Mouse (Mus musculus) brain, embryonic 14.5 days (tissue): ENCODE data around the gene Smoc1. TPM values are rescaled to one million over a fixed set of nuclear protein-coding genes. Genes with fewer than 3 reads are reported as not detected.

Experiments used
- DNase-seq: peaks from one replicate; pipeline ENCODE4 v3.0.0-alpha.2; 2011; ENCODE audit warnings: low read depth
- CTCF ChIP-seq: fragments of 200-500 bp; IDR thresholded peaks from 2 replicates; pipeline ENCODE4 v1.5.1; 2012; ENCODE audit warnings: inconsistent platforms, mild to moderate bottlenecking, moderate library complexity, borderline replicate concordance; ENCODE audit not compliant: insufficient read depth, insufficient read length; ENCODE audit errors: extremely low read depth
- POLR2A ChIP-seq: fragments of 200-500 bp; IDR thresholded peaks from 2 replicates; pipeline ENCODE4 v1.6.1; 2012; ENCODE audit warnings: mild to moderate bottlenecking, inconsistent platforms, borderline replicate concordance; ENCODE audit not compliant: poor library complexity, insufficient read depth, insufficient read length, severe bottlenecking; ENCODE audit errors: extremely low read depth
- polyA plus RNA-seq: library from polyadenylated mRNA; depleted of rRNA; stranded (reverse); fragments of >200 nt; gene quantifications from 2 replicates; pipeline ENCODE4 v1.2.3, GENCODE M21; 2012; rRNA removed

The Smoc1 gene
- polyA plus RNA-seq, 1 experiment = 40.0 TPM

DNA sequence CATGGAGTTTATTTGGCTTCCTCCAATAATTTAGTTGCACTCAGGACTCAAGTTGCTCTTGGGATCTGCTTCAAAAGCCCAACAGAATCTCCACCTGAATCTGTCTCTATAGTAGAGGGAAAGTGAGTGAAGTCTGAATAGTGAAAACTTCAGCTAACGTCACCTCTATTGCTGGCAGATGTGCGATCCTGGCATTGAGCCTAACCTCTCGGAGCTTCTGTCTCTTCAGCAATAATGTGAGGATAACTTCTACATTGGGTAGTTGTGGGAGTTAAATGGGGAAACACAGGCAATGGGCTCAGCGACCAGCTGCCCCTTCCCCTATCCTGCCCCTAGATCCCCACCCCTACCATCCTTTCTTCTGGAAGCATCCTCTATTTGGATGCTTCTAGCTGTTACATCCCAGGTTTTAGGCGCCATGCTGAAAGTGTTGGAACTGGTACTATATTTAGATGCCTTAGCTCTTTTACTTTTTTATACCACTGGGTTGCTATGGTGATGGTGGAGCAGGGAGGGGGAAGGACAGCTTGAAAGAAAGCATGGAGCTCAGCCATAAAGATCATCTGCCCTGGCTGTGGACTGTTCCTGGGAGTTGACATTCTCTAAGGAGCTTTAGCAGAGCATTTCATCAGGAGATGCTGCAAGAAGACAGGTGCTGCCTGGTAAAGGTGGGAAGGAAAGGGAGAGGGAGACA is 201.3 kb downstream of the Smoc1 start:
- DNase-seq = peak; percentile 87
- TF ChIP-seq CTCF = no peak
- TF ChIP-seq POLR2A = no peak

GRCm38 (mm10) chr12:81233746-81234380 is 207.3 kb downstream of the Smoc1 start:
- no peak for TF ChIP-seq CTCF
- TF ChIP-seq POLR2A = no peak

DNA sequence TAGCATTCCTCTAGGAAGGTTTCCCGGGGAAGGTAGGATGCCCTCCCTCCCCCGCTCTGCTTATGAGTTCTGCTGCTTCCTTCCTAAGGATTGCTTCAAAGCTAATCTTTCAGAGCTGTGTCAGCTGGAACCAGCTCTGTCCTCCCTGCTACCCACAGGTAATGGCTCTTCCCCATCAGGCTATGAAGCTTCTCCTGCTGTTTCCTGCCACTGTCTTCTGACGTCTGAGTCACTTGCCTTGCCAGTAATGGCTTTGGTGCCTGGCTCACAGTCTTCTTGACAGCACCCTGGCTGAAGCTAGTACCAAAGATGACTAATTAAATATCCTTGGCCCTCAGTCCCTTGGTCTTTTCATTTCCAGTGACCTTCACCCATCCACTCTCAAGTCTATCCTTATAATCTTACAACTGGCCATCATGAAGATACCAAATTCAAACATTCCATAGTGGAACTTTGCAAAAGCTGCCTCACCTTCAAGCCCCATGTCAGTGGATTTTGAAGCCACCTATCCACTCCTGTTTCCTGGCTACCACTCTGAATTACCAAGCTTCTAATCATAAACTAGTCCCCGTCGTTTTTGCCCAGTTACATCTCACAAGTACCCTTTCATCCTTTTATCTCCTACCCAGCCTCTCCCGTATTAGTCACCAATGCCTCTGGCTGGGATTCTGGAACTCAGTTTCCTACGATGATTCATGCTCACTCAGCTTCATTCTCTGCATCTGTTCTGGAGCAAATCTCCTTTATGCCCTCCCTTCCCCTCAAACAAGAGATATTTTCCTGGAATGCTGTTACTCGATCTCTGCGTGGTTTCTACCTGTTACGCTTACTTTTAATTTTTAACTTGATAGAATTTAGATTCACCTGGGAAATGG is 209.1 kb downstream of the Smoc1 start:
- TF ChIP-seq POLR2A = no peak
- TF ChIP-seq CTCF = no peak
- no peak for DNase-seq

More at GRCm38 (mm10) chr12:81233746-81234380, 207.3 kb downstream of the Smoc1 start:
- no peak for DNase-seq

Other genes starting within 250 kb of the Smoc1 start
- 21.7 and 23.2 TPM in 2 replicates for gene Susd6, start 236.3 kb upstream of the Smoc1 start, polyA plus RNA-seq
- gene Srsf5, start 81.3 kb upstream of the Smoc1 start, polyA plus RNA-seq = 544 and 552 TPM in 2 replicates
- gene Slc10a1, start 58.1 kb upstream of the Smoc1 start, polyA plus RNA-seq = not detected in 2 replicates